Mouse (Mus musculus): Measurements from ENCODE around the gene Ubp1. TPM values are rescaled to one million over a fixed set of nuclear protein-coding genes. Genes with fewer than 3 reads are reported as not detected.
A peak's percentile ranks its signal among the peaks of the same experiment; 100 is the strongest.

Ubp1 gene
- total and polyA plus RNA-seq, 3 experiments: 25.7 to 33.9 (median 26.0) TPM

- no peak overlapping the region for H3K9ac ChIP-seq (ENCODE audit: low read depth, low read length)
- H3K27ac ChIP-seq: no peak overlapping the region
- DNase-seq: no peak
- WGBS: 76% methylated on average over 13 of the region's 13 CpGs
- no peaks in the 10 kb centered on the region for H3K36me3 ChIP-seq (ENCODE audit: control insufficient read depth, insufficient read depth, low read length)
- peaks cover 4% of the 10 kb centered on the region for H3K4me1 ChIP-seq (ENCODE audit: control insufficient read depth, insufficient read depth, low read length)
- H3K4me3 ChIP-seq: no peak overlapping the region
- TF ChIP-seq EP300 (IDR thresholded peaks at IDR 0.05; ENCODE audit: insufficient read depth, low read depth, low read length) (no peak), POLR2A (IDR thresholded peaks at IDR 0.05; ENCODE audit: insufficient read depth, low read depth, low read length) (no peak), CTCF (IDR thresholded peaks at IDR 0.05) (no peak)
- H3K27me3 ChIP-seq (ENCODE audit: control insufficient read depth, insufficient read depth, low read length): no peaks in the 10 kb centered on the region
- H3K79me2 ChIP-seq (replicated peaks; ENCODE audit: control insufficient read depth, insufficient read depth, low read length): no peaks in the 10 kb centered on the region
- intact Hi-C loops (cut with DNase I): loop anchor here (10.0 kb wide), 1 partner anchor 400 kb away; no protein-coding TSS in a partner anchor
Measured at GRCm38 (mm10) chr9:113984946-113985620, 54.3 kb downstream of the Ubp1 start.

GRCm38 (mm10) chr9:113990547-113991248 is 60.0 kb downstream of the Ubp1 start:
- peak; percentile 78 to 82 for DNase-seq
- Histone ChIP-seq H3K4me1 (ENCODE audit: control insufficient read depth, insufficient read depth, low read length) (no peaks in the 10 kb centered on the region), H3K27me3 (ENCODE audit: control insufficient read depth, insufficient read depth, low read length) (no peaks in the 10 kb centered on the region), H3K79me2 (replicated peaks; ENCODE audit: control insufficient read depth, insufficient read depth, low read length) (no peaks in the 10 kb centered on the region), H3K9ac (ENCODE audit: low read depth, low read length) (no peak overlapping the region), H3K36me3 (ENCODE audit: control insufficient read depth, insufficient read depth, low read length) (no peaks in the 10 kb centered on the region), H3K27ac (no peak overlapping the region), H3K4me3 (no peak overlapping the region; the same call in 1 of the 2 replicates)
- 23% methylated on average over 18 of the region's 18 CpGs for WGBS
- TF ChIP-seq EP300 (IDR thresholded peaks at IDR 0.05; ENCODE audit: insufficient read depth, low read depth, low read length) (0 out of 2 replicates have a peak, but pooled peaks have one; percentile 46), CTCF (IDR thresholded peaks at IDR 0.05) (peak; percentile 98), POLR2A (IDR thresholded peaks at IDR 0.05; ENCODE audit: insufficient read depth, low read depth, low read length) (no peak)
- intact Hi-C loops (cut with DNase I): loop anchor here (1.0 to 5.0 kb wide), 2 partner anchors 126 to 248 kb away; partner anchors contain the start of gene Clasp2

GRCm38 (mm10) chr9:113992810-113993209 is 62.1 kb downstream of the Ubp1 start:
- WGBS: 91% methylated on average over 7 of the region's 7 CpGs
- no peak for DNase-seq
- no peak overlapping the region for H3K27ac ChIP-seq
- H3K36me3 ChIP-seq (ENCODE audit: control insufficient read depth, insufficient read depth, low read length): no peaks in the 10 kb centered on the region
- H3K4me3 ChIP-seq: no peak overlapping the region
- TF ChIP-seq POLR2A (IDR thresholded peaks at IDR 0.05; ENCODE audit: insufficient read depth, low read depth, low read length) (no peak), CTCF (IDR thresholded peaks at IDR 0.05) (no peak), EP300 (IDR thresholded peaks at IDR 0.05; ENCODE audit: insufficient read depth, low read depth, low read length) (no peak)
- H3K27me3 ChIP-seq (ENCODE audit: control insufficient read depth, insufficient read depth, low read length): no peaks in the 10 kb centered on the region
- H3K79me2 ChIP-seq (replicated peaks; ENCODE audit: control insufficient read depth, insufficient read depth, low read length): no peaks in the 10 kb centered on the region
- H3K4me1 ChIP-seq (ENCODE audit: control insufficient read depth, insufficient read depth, low read length): no peaks in the 10 kb centered on the region
- no peak overlapping the region for H3K9ac ChIP-seq (ENCODE audit: low read depth, low read length)
- intact Hi-C loops (cut with DNase I): loop anchor here (5.0 kb wide), 1 partner anchor 251 kb away; the partner anchor contains the start of gene Clasp2

DNA sequence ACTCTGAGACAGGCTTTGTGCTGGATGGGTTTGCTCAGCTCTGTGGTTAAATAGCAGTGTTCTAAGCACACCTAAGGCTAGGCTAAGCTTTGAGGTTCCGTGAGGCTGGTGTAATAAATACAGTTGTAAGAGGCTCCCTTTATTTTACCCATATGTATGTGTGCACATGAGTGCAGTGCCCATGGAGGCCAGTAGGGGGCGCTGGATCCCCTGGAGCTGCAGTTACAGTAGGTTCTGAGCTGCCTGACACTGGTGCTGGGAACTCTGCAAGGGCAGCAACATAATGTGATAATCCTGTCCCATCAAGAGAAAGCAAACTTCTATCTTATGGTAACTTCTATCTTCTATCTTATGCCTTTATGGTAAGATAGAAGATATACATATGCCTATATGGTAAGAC is 67.6 kb downstream of the Ubp1 start:
- H3K27ac ChIP-seq: no peak overlapping the region
- no peaks in the 10 kb centered on the region for H3K36me3 ChIP-seq (ENCODE audit: control insufficient read depth, insufficient read depth, low read length)
- WGBS: 59% methylated on average over 2 of the region's 2 CpGs
- H3K27me3 ChIP-seq (ENCODE audit: control insufficient read depth, insufficient read depth, low read length): no peaks in the 10 kb centered on the region
- intact Hi-C loops (cut with DNase I): no loop called here
- H3K4me1 ChIP-seq (ENCODE audit: control insufficient read depth, insufficient read depth, low read length): no peaks in the 10 kb centered on the region
- H3K79me2 ChIP-seq (replicated peaks; ENCODE audit: control insufficient read depth, insufficient read depth, low read length): no peaks in the 10 kb centered on the region
- H3K9ac ChIP-seq (ENCODE audit: low read depth, low read length): no peak overlapping the region
- H3K4me3 ChIP-seq: no peak overlapping the region
- DNase-seq: no peak
- TF ChIP-seq POLR2A (IDR thresholded peaks at IDR 0.05; ENCODE audit: insufficient read depth, low read depth, low read length) (no peak), EP300 (IDR thresholded peaks at IDR 0.05; ENCODE audit: insufficient read depth, low read depth, low read length) (no peak), CTCF (IDR thresholded peaks at IDR 0.05) (peak; percentile 37)

- H3K9ac ChIP-seq (ENCODE audit: low read depth, low read length): no peak overlapping the region
- DNase-seq: no peak
- H3K4me1 ChIP-seq (ENCODE audit: control insufficient read depth, insufficient read depth, low read length): no peaks in the 10 kb centered on the region
- H3K27me3 ChIP-seq (ENCODE audit: control insufficient read depth, insufficient read depth, low read length): no peaks in the 10 kb centered on the region
- no peak overlapping the region for H3K4me3 ChIP-seq
- no peaks in the 10 kb centered on the region for H3K36me3 ChIP-seq (ENCODE audit: control insufficient read depth, insufficient read depth, low read length)
- intact Hi-C loops (cut with DNase I): no loop called here
- WGBS: 61% methylated on average over 9 of the region's 9 CpGs
- no peaks in the 10 kb centered on the region for H3K79me2 ChIP-seq (replicated peaks; ENCODE audit: control insufficient read depth, insufficient read depth, low read length)
- no peak overlapping the region for H3K27ac ChIP-seq
- TF ChIP-seq POLR2A (IDR thresholded peaks at IDR 0.05; ENCODE audit: insufficient read depth, low read depth, low read length) (no peak), CTCF (IDR thresholded peaks at IDR 0.05) (no peak), EP300 (IDR thresholded peaks at IDR 0.05; ENCODE audit: insufficient read depth, low read depth, low read length) (no peak)
Measured at GRCm38 (mm10) chr9:114006801-114007200, 76.1 kb downstream of the Ubp1 start.
